Mouse (Mus musculus) thymus, adult 2 months (tissue): Measurements from ENCODE around the gene Ankrd52.

Experiments
- CTCF ChIP-seq: fragments of 200-500 bp; IDR thresholded peaks from 2 replicates; pipeline ENCODE4 v1.5.1; 2012; ENCODE audit warnings: mild to moderate bottlenecking, control low read depth, low read length, moderate library complexity, borderline replicate concordance; ENCODE audit not compliant: control insufficient read depth, poor library complexity, insufficient read depth; ENCODE audit errors: extremely low read depth
- POLR2A ChIP-seq: fragments of 200-500 bp; IDR thresholded peaks from 2 replicates; pipeline ENCODE4 v1.6.1; 2012; ENCODE audit warnings: mild to moderate bottlenecking, low read length, control low read depth, moderate library complexity; ENCODE audit not compliant: control insufficient read depth, poor library complexity, insufficient read depth; ENCODE audit errors: extremely low read depth

- no peak for TF ChIP-seq CTCF
- TF ChIP-seq POLR2A: no peak
Observed at GRCm38 (mm10) chr10:128370021-128370420, 6.9 kb upstream of the Ankrd52 start.
